Mouse (Mus musculus) c-Kit-negative CD71-positive TER-119-positive erythroid progenitor cells, embryonic 14.5 days (primary cell): ENCODE measurements around the gene Ankrd28.

Experiments
- DNase-seq: peaks from one replicate; pipeline ENCODE4 v3.0.0-alpha.2; 2013; ENCODE audit warnings: low read depth, low spot score

Gene Ankrd28

GRCm38 (mm10) chr14:31666931-31667705 lies 163.3 kb downstream of the Ankrd28 start:
- DNase-seq, result no peak

GRCm38 (mm10) chr14:31665566-31665940 lies 164.9 kb downstream of the Ankrd28 start:
- no peak for DNase-seq

GRCm38 (mm10) chr14:31664903-31665565 lies 165.4 kb downstream of the Ankrd28 start:
- no peak for DNase-seq

GRCm38 (mm10) chr14:31664100-31664902 lies 166.2 kb downstream of the Ankrd28 start:
- no peak for DNase-seq

- DNase-seq, result no peak
These were observed 166.9 kb downstream of the Ankrd28 start for GRCm38 (mm10) chr14:31663376-31664099.

GRCm38 (mm10) chr14:31662555-31663211 lies 167.8 kb downstream of the Ankrd28 start:
- DNase-seq, result no peak

- no peak for DNase-seq
These were observed 168.5 kb downstream of the Ankrd28 start for GRCm38 (mm10) chr14:31661671-31662554.

GRCm38 (mm10) chr14:31660312-31661093 lies 169.9 kb downstream of the Ankrd28 start:
- DNase-seq, result no peak

GRCm38 (mm10) chr14:31659501-31660181 lies 170.8 kb downstream of the Ankrd28 start:
- no peak for DNase-seq

GRCm38 (mm10) chr14:31658126-31658680 lies 172.2 kb downstream of the Ankrd28 start:
- no peak for DNase-seq

- no peak for DNase-seq
These were observed 173.4 kb downstream of the Ankrd28 start for GRCm38 (mm10) chr14:31656857-31657645.

GRCm38 (mm10) chr14:31656386-31656785 lies 174.1 kb downstream of the Ankrd28 start:
- no peak for DNase-seq

GRCm38 (mm10) chr14:31655406-31655805 lies 175.0 kb downstream of the Ankrd28 start:
- DNase-seq, result no peak

- no peak for DNase-seq
These were observed 175.6 kb downstream of the Ankrd28 start for GRCm38 (mm10) chr14:31654816-31655215.

- DNase-seq, result no peak
These were observed 177.2 kb downstream of the Ankrd28 start for GRCm38 (mm10) chr14:31653101-31653875.

- DNase-seq, result no peak
These were observed 177.8 kb downstream of the Ankrd28 start for GRCm38 (mm10) chr14:31652624-31653023.

GRCm38 (mm10) chr14:31652106-31652505 lies 178.3 kb downstream of the Ankrd28 start:
- DNase-seq, result no peak
